Mouse (Mus musculus) MEL (cell line): ENCODE results near the gene Car4. TPM values are rescaled to one million over a fixed set of nuclear protein-coding genes. Genes with fewer than 3 reads are reported as not detected.

Experiments
- DNase-seq: peaks from one replicate; pipeline ENCODE4 v3.0.0; 2011; ENCODE audit warnings: low read depth, low spot score
- H3K27ac ChIP-seq: 2 replicates; pipeline ENCODE4 v1.5.1; 2012; ENCODE audit warnings: low read depth, mild to moderate bottlenecking, control low read depth, low read length, moderate library complexity; ENCODE audit not compliant: control insufficient read depth
- H3K27me3 ChIP-seq, 2 experiments: fragments of 150-350 bp in 1 of 2; sonication (generic) in 1 of 2; 2 replicates each; pipeline ENCODE4 v1.6.1; 2012; ENCODE audit warnings: low read length in 2 of 2, mild to moderate bottlenecking in 2 of 2, improper control_type of control experiment in 1 of 2, moderate library complexity in 1 of 2; ENCODE audit not compliant: insufficient read depth in 2 of 2, control insufficient read depth in 1 of 2
- H3K36me3 ChIP-seq, 2 experiments: 2 replicates each; pipeline ENCODE4 v1.6.1; 2012 to 2014; ENCODE audit warnings: low read length in 2 of 2, improper control_type of control experiment in 1 of 2, inconsistent platforms in 1 of 2, mild to moderate bottlenecking in 1 of 2; ENCODE audit not compliant: insufficient read depth in 2 of 2, control insufficient read depth in 1 of 2
- H3K4me1 ChIP-seq, 2 experiments: fragments of 150-350 bp in 1 of 2; sonication (generic) in 1 of 2; 2 replicates each; pipeline ENCODE4 v1.6.1; 2012; ENCODE audit warnings: low read length in 2 of 2, improper control_type of control experiment in 1 of 2, mild to moderate bottlenecking in 1 of 2; ENCODE audit not compliant: insufficient read depth in 2 of 2, control insufficient read depth in 1 of 2
- H3K4me3 ChIP-seq, 2 experiments: fragments of 150-350 bp in 1 of 2; sonication (generic) in 1 of 2; 2 replicates each; pipeline ENCODE4 v1.5.1; 2012; ENCODE audit warnings: low read depth in 2 of 2, low read length in 2 of 2, mild to moderate bottlenecking in 2 of 2, moderate library complexity in 2 of 2, control low read depth in 1 of 2, improper control_type of control experiment in 1 of 2; ENCODE audit not compliant: control insufficient read depth in 1 of 2, insufficient read depth in 1 of 2
- H3K79me2 ChIP-seq: 2 replicates; pipeline ENCODE4 v1.6.1; 2012; ENCODE audit warnings: mild to moderate bottlenecking, low read length, moderate library complexity; ENCODE audit not compliant: control insufficient read depth, poor library complexity, insufficient read depth
- H3K9ac ChIP-seq: 2 replicates; pipeline ENCODE4 v1.6.1; 2012; ENCODE audit warnings: low read depth, mild to moderate bottlenecking, control low read depth, low read length, moderate library complexity; ENCODE audit not compliant: control insufficient read depth, poor library complexity, severe bottlenecking
- H3K9me3 ChIP-seq: fragments of 150-350 bp; sonication (generic); replicated peaks from 2 replicates; pipeline ENCODE4 v1.6.1; 2012; ENCODE audit warnings: mild to moderate bottlenecking, low read length, improper control_type of control experiment, moderate library complexity; ENCODE audit not compliant: insufficient read depth
- CHD1 ChIP-seq: IDR thresholded peaks from 2 replicates; pipeline ENCODE4 v1.6.1; 2012; ENCODE audit warnings: low read depth, mild to moderate bottlenecking, inconsistent platforms, low read length, improper control_type of control experiment
- E2F4 ChIP-seq: IDR thresholded peaks from 2 replicates; pipeline ENCODE4 v1.6.1; 2011; ENCODE audit warnings: low read depth, low read length, improper control_type of control experiment, borderline replicate concordance
- ELF1 ChIP-seq: IDR thresholded peaks from 2 replicates; pipeline ENCODE4 v1.6.1; 2014; ENCODE audit warnings: low read depth, mild to moderate bottlenecking, inconsistent platforms, low read length, improper control_type of control experiment, moderate library complexity
- ETS1 ChIP-seq: IDR thresholded peaks from 2 replicates; pipeline ENCODE4 v1.6.1; 2012; ENCODE audit warnings: low read depth, mild to moderate bottlenecking, inconsistent platforms, low read length, improper control_type of control experiment, moderate library complexity
- GATA1 ChIP-seq: IDR thresholded peaks from 2 replicates; pipeline ENCODE4 v1.6.1; 2011; ENCODE audit warnings: low read depth, low read length, improper control_type of control experiment
- MAFK ChIP-seq: IDR thresholded peaks from 2 replicates; pipeline ENCODE4 v1.6.1; 2011; ENCODE audit warnings: low read depth, mild to moderate bottlenecking, low read length, improper control_type of control experiment, borderline replicate concordance
- MXI1 ChIP-seq: IDR thresholded peaks from 2 replicates; pipeline ENCODE4 v1.6.1; 2011; ENCODE audit warnings: mild to moderate bottlenecking, low read depth, low read length, improper control_type of control experiment
- MYC ChIP-seq: IDR thresholded peaks from 2 replicates; pipeline ENCODE4 v1.6.1; 2011; ENCODE audit warnings: low read depth, mild to moderate bottlenecking, low read length, improper control_type of control experiment, moderate library complexity
- NELFE ChIP-seq: IDR thresholded peaks from 2 replicates; pipeline ENCODE4 v1.6.1; 2011; ENCODE audit warnings: low read depth, low read length, improper control_type of control experiment
- NRF1 ChIP-seq: IDR thresholded peaks from 2 replicates; pipeline ENCODE4 v1.6.1; 2014; ENCODE audit warnings: low read depth, mild to moderate bottlenecking, inconsistent platforms, low read length, improper control_type of control experiment, moderate library complexity; ENCODE audit not compliant: poor library complexity, insufficient read depth, severe bottlenecking
- RAD21 ChIP-seq: IDR thresholded peaks from 2 replicates; pipeline ENCODE4 v1.6.1; 2011; ENCODE audit warnings: mild to moderate bottlenecking, low read depth, low read length, improper control_type of control experiment
- SIN3A ChIP-seq: IDR thresholded peaks from 2 replicates; pipeline ENCODE4 v1.6.1; 2012; ENCODE audit warnings: low read length, improper control_type of control experiment, inconsistent platforms
- TBP ChIP-seq: IDR thresholded peaks from 2 replicates; pipeline ENCODE4 v1.8.0; 2011; ENCODE audit warnings: low read depth, low read length, improper control_type of control experiment
- UBTF ChIP-seq: IDR thresholded peaks from 2 replicates; pipeline ENCODE4 v1.6.1; 2012; ENCODE audit warnings: low read depth, mild to moderate bottlenecking, inconsistent platforms, low read length, improper control_type of control experiment, moderate library complexity, borderline replicate concordance; ENCODE audit not compliant: insufficient read depth
- USF1 ChIP-seq: IDR thresholded peaks from 2 replicates; pipeline ENCODE4 v1.6.1; 2014; ENCODE audit warnings: low read depth, mild to moderate bottlenecking, inconsistent platforms, low read length, improper control_type of control experiment, moderate library complexity
- USF2 ChIP-seq, 2 experiments: IDR thresholded peaks; 2 replicates each; pipeline ENCODE4 v1.6.1; 2011 to 2012; ENCODE audit warnings: improper control_type of control experiment in 2 of 2, low read length in 2 of 2, borderline replicate concordance in 1 of 2, inconsistent platforms in 1 of 2, low read depth in 1 of 2, mild to moderate bottlenecking in 1 of 2; ENCODE audit not compliant: insufficient read depth in 1 of 2
- ZC3H11A ChIP-seq: IDR thresholded peaks from 2 replicates; pipeline ENCODE4 v1.6.1; 2012; ENCODE audit warnings: low read depth, mild to moderate bottlenecking, inconsistent platforms, low read length, improper control_type of control experiment
- ZKSCAN1 ChIP-seq: IDR thresholded peaks from 2 replicates; pipeline ENCODE4 v1.6.1; 2012; ENCODE audit warnings: low read depth, mild to moderate bottlenecking, inconsistent platforms, low read length, improper control_type of control experiment, moderate library complexity
- ZMIZ1 ChIP-seq: IDR thresholded peaks from 2 replicates; pipeline ENCODE4 v1.6.1; 2012; ENCODE audit warnings: low read depth, mild to moderate bottlenecking, inconsistent platforms, low read length, improper control_type of control experiment, moderate library complexity
- polyA plus RNA-seq, 2 experiments: library from polyadenylated mRNA; stranded (reverse) in 1 of 2; unstranded in 1 of 2; fragments of >175 nt in 1 of 2; fragments of >200 nt in 1 of 2; gene quantifications; 2 replicates each; pipeline versions ENCODE4 v1.2.1 to v1.2.4; 2012; ENCODE audit warnings: low replicate concordance in 2 of 2, low read depth in 1 of 2; ENCODE audit not compliant: insufficient read length in 2 of 2, insufficient read depth in 1 of 2, missing spikeins in 1 of 2
- total RNA-seq: library from RNA; depleted of rRNA; stranded (reverse); fragments of 300-350 nt; gene quantifications from 2 replicates; pipeline ENCODE4 v1.2.3, GENCODE M21; 2012

Car4 gene
- total and polyA plus RNA-seq, 3 experiments: not detected

DNA sequence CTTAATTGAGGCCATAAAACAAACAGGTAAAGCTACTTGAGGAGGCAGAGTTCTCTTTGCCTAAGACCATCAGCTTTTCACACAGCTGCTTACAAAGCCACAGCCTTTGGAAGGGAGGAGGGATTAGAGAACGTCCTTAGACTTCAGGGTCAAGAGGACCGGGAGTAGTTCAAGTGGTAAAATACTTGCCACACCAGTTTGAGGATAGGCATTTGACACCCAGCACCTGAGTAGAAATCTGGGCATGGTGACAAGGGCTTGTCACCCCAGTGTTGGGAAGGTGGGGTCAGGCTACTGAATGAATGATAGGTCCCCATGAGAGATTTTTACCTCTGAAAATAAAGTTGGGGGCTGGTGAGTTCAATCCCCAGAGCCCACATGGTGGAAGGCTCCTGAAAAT lies 5.0 kb upstream of the Car4 start:
- no peak overlapping the region for H3K4me3 ChIP-seq
- H3K27me3 ChIP-seq: peaks cover 4 to 17% of the 10 kb centered on the region in 2 experiments
- H3K79me2 ChIP-seq: no peaks in the 10 kb centered on the region
- no peaks in the 10 kb centered on the region for H3K9me3 ChIP-seq
- H3K4me1 ChIP-seq: no peaks in the 10 kb centered on the region
- no peak for DNase-seq
- H3K9ac ChIP-seq: no peak overlapping the region
- no peak overlapping the region for H3K27ac ChIP-seq
- no peak for TF ChIP-seq ZKSCAN1
- no peak for TF ChIP-seq ZC3H11A
- no peak for TF ChIP-seq MAFK
- no peak for TF ChIP-seq USF1
- no peak for TF ChIP-seq ETS1
- TF ChIP-seq MYC: no peak
- no peaks in the 10 kb centered on the region for H3K36me3 ChIP-seq

DNA sequence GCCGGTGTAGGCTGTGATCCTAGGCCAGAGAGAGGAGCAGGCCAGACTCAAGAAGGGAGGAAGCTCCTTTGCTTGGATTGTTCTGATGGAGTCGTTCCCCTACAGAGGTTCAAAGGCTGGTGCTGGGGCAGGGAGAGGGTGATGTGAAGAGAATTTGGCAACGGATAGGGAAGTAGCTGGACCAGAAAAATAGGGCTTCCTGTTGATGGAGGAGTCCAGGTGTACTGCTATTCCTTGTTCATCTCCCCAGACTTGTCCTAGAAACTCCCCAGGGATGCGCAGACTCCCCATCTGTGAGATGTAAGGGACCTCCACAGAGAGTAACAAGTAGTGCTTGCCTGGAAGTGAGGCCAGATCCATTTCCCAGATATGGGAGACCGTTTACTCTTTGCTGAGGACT lies 1.2 kb upstream of the Car4 start:
- DNase-seq: no peak
- Histone ChIP-seq H3K9ac (no peak overlapping the region), H3K9me3 (no peaks in the 10 kb centered on the region), H3K27ac (no peak overlapping the region), H3K36me3 (no peaks in the 10 kb centered on the region), H3K4me1 (no peaks in the 10 kb centered on the region), H3K79me2 (no peaks in the 10 kb centered on the region), H3K4me3 (no peak overlapping the region), H3K27me3 (peaks cover 4 to 10% of the 10 kb centered on the region in 2 experiments)
- TF ChIP-seq UBTF (no peak), ELF1 (no peak), USF1 (no peak), ETS1 (no peak), RAD21 (no peak), GATA1 (no peak), TBP (no peak), MXI1 (no peak), ZMIZ1 (no peak), NELFE (no peak), USF2 (IDR thresholded peaks at IDR 0.05; ENCODE audit: borderline replicate concordance in 1 of 2, insufficient read depth in 1 of 2, low read depth in 1 of 2, low read length in 2 of 2) (no peak), CHD1 (no peak), E2F4 (no peak), SIN3A (no peak), NRF1 (no peak)
